Mouse (Mus musculus): ENCODE measurements around the gene Gm49320. TPM values are rescaled to one million over a fixed set of nuclear protein-coding genes. Genes with fewer than 3 reads are reported as not detected.

The Gm49320 gene
- polyA plus RNA-seq (2014; fragmentation: Illumina TruSeq; extraction: RNeasy Lipid Tissue Mini Kit (QIAGEN cat#74804); ENCODE audit: low read depth, low replicate concordance), result 0.60 TPM

GRCm38 (mm10) chr8:4238434-4239192 lies at the start of gene Gm49320, which contains the start of gene Map2k7:
Gene Gm49320, plus strand, starts transcription at chr8:4238865.
Gene Map2k7, plus strand, starts transcription at chr8:4238740.

GRCm38 (mm10) chr8:4216791-4217621 lies 21.7 kb upstream of the Gm49320 start, which contains the start of gene Prr36:
Gene Prr36, minus strand, starts transcription at chr8:4217459.

GRCm38 (mm10) chr8:4226739-4227347 lies 11.8 kb upstream of the Gm49320 start, which contains the start of gene Lrrc8e:
Gene Lrrc8e, plus strand, starts transcription at chr8:4226827.

GRCm38 (mm10) chr8:4247951-4248540 lies 9.4 kb downstream of the Gm49320 start, which contains the start of gene Tgfbr3l:
Gene Tgfbr3l, plus strand, starts transcription at chr8:4248214.

GRCm38 (mm10) chr8:4252934-4253841 lies 14.5 kb downstream of the Gm49320 start, which contains the start of gene Snapc2:
Gene Snapc2, plus strand, starts transcription at chr8:4253080.

GRCm38 (mm10) chr8:4259125-4259804 lies 20.6 kb downstream of the Gm49320 start, which contains the start of gene Ctxn1:
Gene Ctxn1, minus strand, starts transcription at chr8:4259274.

GRCm38 (mm10) chr8:4275275-4276110 lies 36.8 kb downstream of the Gm49320 start, which contains the start of gene Timm44:
Gene Timm44, minus strand, starts transcription at chr8:4275913.

Other genes starting within 250 kb of the Gm49320 start
- 0.57 TPM for gene Cd209f, start 133.0 kb upstream of the Gm49320 start, polyA plus RNA-seq (2014; fragmentation: Illumina TruSeq; extraction: RNeasy Lipid Tissue Mini Kit (QIAGEN cat#74804); ENCODE audit: low read depth, low replicate concordance)
- not detected for gene Cd209g, start 104.8 kb upstream of the Gm49320 start, polyA plus RNA-seq (2014; fragmentation: Illumina TruSeq; extraction: RNeasy Lipid Tissue Mini Kit (QIAGEN cat#74804); ENCODE audit: low read depth, low replicate concordance)
- gene Evi5l, start 72.3 kb upstream of the Gm49320 start, polyA plus RNA-seq (2014; fragmentation: Illumina TruSeq; extraction: RNeasy Lipid Tissue Mini Kit (QIAGEN cat#74804); ENCODE audit: low read depth, low replicate concordance), result 19.4 TPM
- gene Prr36, start 21.4 kb upstream of the Gm49320 start, polyA plus RNA-seq (2014; fragmentation: Illumina TruSeq; extraction: RNeasy Lipid Tissue Mini Kit (QIAGEN cat#74804); ENCODE audit: low read depth, low replicate concordance), result 0.07 TPM
- 0.10 TPM for gene Lrrc8e, start 12.0 kb upstream of the Gm49320 start, polyA plus RNA-seq (2014; fragmentation: Illumina TruSeq; extraction: RNeasy Lipid Tissue Mini Kit (QIAGEN cat#74804); ENCODE audit: low read depth, low replicate concordance)
- 25.7 TPM for gene Map2k7, start 125 bp upstream of the Gm49320 start, polyA plus RNA-seq (2014; fragmentation: Illumina TruSeq; extraction: RNeasy Lipid Tissue Mini Kit (QIAGEN cat#74804); ENCODE audit: low read depth, low replicate concordance)
- 6.6 TPM for gene Tgfbr3l, start 9.3 kb downstream of the Gm49320 start, polyA plus RNA-seq (2014; fragmentation: Illumina TruSeq; extraction: RNeasy Lipid Tissue Mini Kit (QIAGEN cat#74804); ENCODE audit: low read depth, low replicate concordance)
- 2.1 TPM for gene Snapc2, start 14.2 kb downstream of the Gm49320 start, polyA plus RNA-seq (2014; fragmentation: Illumina TruSeq; extraction: RNeasy Lipid Tissue Mini Kit (QIAGEN cat#74804); ENCODE audit: low read depth, low replicate concordance)
- 5.3 TPM for gene Ctxn1, start 20.4 kb downstream of the Gm49320 start, polyA plus RNA-seq (2014; fragmentation: Illumina TruSeq; extraction: RNeasy Lipid Tissue Mini Kit (QIAGEN cat#74804); ENCODE audit: low read depth, low replicate concordance)
- 105 TPM for gene Timm44, start 37.0 kb downstream of the Gm49320 start, polyA plus RNA-seq (2014; fragmentation: Illumina TruSeq; extraction: RNeasy Lipid Tissue Mini Kit (QIAGEN cat#74804); ENCODE audit: low read depth, low replicate concordance)
- gene Ccl25, start 86.3 kb downstream of the Gm49320 start, polyA plus RNA-seq (2014; fragmentation: Illumina TruSeq; extraction: RNeasy Lipid Tissue Mini Kit (QIAGEN cat#74804); ENCODE audit: low read depth, low replicate concordance), result 23.5 TPM
- gene Elavl1, start 86.5 kb downstream of the Gm49320 start, polyA plus RNA-seq (2014; fragmentation: Illumina TruSeq; extraction: RNeasy Lipid Tissue Mini Kit (QIAGEN cat#74804); ENCODE audit: low read depth, low replicate concordance), result 35.2 TPM